Mouse (Mus musculus): Measurements from ENCODE around the gene Efna5. TPM values are rescaled to one million over a fixed set of nuclear protein-coding genes. Genes with fewer than 3 reads are reported as not detected.

Gene Efna5
- 13.6 TPM for polyA plus RNA-seq (2014; fragmentation: Illumina TruSeq; extraction: RNeasy Lipid Tissue Mini Kit (QIAGEN cat#74804); ENCODE audit: low read depth, low replicate concordance)

DNA sequence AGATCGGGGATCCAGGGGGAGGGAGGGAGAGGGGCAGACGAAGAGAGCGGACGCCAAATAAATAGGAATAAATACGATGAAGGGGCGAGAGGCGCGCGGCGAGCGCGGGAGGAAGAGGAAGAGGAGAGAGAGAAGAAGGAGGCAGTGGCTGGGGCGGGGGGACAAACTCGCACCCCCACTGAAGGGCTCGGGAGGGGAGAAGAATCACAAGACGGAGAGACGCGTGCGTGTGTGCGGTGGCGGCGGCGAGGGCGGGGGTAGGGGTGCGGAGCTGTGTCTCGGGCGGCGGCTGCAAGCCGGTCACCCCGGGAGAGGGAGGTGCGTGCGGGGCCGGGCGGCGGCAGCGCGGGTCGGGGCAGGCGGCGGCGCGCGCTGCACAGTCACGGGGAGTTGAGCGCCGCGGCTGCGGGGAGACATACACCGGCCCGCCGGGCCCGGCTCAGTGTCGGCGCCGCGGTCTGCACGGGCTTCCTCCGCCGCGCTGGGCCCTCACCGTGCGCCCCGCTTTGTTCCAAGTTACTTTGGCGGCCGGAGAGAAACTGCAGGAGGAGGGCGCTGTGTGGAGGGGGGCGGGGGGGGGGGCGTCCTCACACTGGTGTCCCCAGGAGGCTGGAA, at the start of gene Efna5:
Efna5 (minus strand) TSS at position 142 of the 615 bp plus-strand sequence.

All from adrenal gland, adult 10 weeks (tissue).